Mouse (Mus musculus): ENCODE measurements around the gene Arl14.
"Not testable (repeated sequence)": the region's sequence is repeated elsewhere in the genome, so short reads cannot be mapped to it uniquely, and the experiment has no call there.

DNA sequence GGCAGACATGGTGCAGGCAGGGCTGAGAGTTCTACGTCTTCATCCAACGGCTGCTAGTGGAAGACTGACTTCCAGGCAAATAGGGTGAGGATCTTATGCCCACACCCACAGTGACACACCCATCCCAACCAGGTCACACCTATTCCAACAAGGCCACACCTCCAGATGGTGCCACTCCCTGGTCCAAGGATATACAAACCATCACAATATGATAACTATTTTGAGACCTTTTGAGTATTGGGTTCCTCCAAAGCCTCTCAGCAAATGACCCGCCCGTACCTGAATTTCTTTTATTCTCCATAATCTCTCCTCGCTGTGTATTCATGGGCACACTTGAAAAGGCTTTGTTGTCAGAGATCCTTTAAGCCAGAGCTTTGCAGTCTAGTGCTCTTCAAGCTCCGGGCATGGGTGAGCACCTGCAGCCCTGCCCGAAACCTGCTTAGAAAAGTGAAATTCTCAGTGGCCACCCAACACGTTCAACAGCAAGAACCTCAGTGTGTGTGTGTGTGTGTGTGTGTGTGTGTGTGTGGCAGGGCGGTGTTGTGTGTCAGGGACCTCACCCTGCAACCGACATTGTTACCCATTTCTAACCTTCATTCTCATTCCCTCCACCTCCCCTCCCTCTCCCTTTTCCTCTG lies 11.5 kb downstream of the Arl14 start:
- TF ChIP-seq POLR2A (IDR thresholded peaks at IDR 0.05; ENCODE audit: extremely low read depth, insufficient read depth, low read length); CTCF (IDR thresholded peaks at IDR 0.05; ENCODE audit: low read depth, low read length): not testable (repeated sequence)

Measured in liver, adult 2 months (tissue).